Mouse (Mus musculus) liver, postnatal 0 days (tissue): ENCODE results near the gene Slc4a3.

ENCODE experiments used
- CTCF ChIP-seq: sonication (generic); IDR thresholded peaks from 2 replicates; pipeline ENCODE4 v1.5.1; 2016; ENCODE audit warnings: antibody characterized with exemption, low read depth
- EP300 ChIP-seq: IDR thresholded peaks from 2 replicates; pipeline ENCODE4 v1.6.1; 2016; ENCODE audit warnings: antibody characterized with exemption, low read depth, mild to moderate bottlenecking

- TF ChIP-seq CTCF (no peak), EP300 (no peak)
Observed at GRCm38 (mm10) chr1:75544351-75544750, 1.7 kb upstream of the Slc4a3 start.
